Mouse (Mus musculus) hindbrain, postnatal 0 days (tissue): Measurements from ENCODE around the gene Stx3. TPM values are rescaled to one million over a fixed set of nuclear protein-coding genes. Genes with fewer than 3 reads are reported as not detected.

Experiments
- ATAC-seq: fragments of 200-750 bp; cut with Nextera tagmentation; 2 replicates; pipeline ENCODE4 v1.8.0; 2017; ENCODE audit warnings: mild to moderate bottlenecking, moderate TSS enrichment, moderate library complexity
- DNase-seq: peaks from one replicate; pipeline ENCODE4 v3.0.0-alpha.2; 2015; ENCODE audit warnings: low spot score
- H3K27ac ChIP-seq: fragments of 300-500 bp; sonication (generic); 2 replicates; pipeline ENCODE4 v1.5.1; 2014; ENCODE audit warnings: mild to moderate bottlenecking
- H3K27me3 ChIP-seq: fragments of 300-500 bp; sonication (generic); 2 replicates; pipeline ENCODE4 v1.6.1; 2014; ENCODE audit warnings: low read length, mixed read lengths; ENCODE audit not compliant: insufficient read depth
- H3K36me3 ChIP-seq: fragments of 300-500 bp; sonication (generic); 2 replicates; pipeline ENCODE4 v1.6.1; 2014; ENCODE audit warnings: low read length, mixed read lengths; ENCODE audit not compliant: insufficient read depth
- H3K4me1 ChIP-seq: fragments of 300-500 bp; sonication (generic); 2 replicates; pipeline ENCODE4 v1.6.1; 2014; ENCODE audit warnings: antibody characterized with exemption, low read length, mixed read lengths; ENCODE audit not compliant: insufficient read depth
- H3K4me2 ChIP-seq: fragments of 300-500 bp; sonication (generic); 2 replicates; pipeline ENCODE4 v1.6.1; 2014; ENCODE audit warnings: low read depth, mild to moderate bottlenecking, low read length, moderate library complexity, mixed read lengths
- H3K4me3 ChIP-seq: fragments of 300-500 bp; sonication (generic); 2 replicates; pipeline ENCODE4 v1.5.1; 2014; ENCODE audit warnings: low read length
- H3K9ac ChIP-seq: fragments of 300-500 bp; sonication (generic); replicated peaks from 2 replicates; pipeline ENCODE4 v1.6.1; 2014; ENCODE audit warnings: mild to moderate bottlenecking, low read length, moderate library complexity, mixed read lengths
- H3K9me3 ChIP-seq: fragments of 300-500 bp; sonication (generic); 2 replicates; pipeline ENCODE4 v1.6.1; 2016; ENCODE audit warnings: low read length, mixed read lengths
- CTCF ChIP-seq: IDR thresholded peaks from 2 replicates; pipeline ENCODE4 v1.5.1; 2016; ENCODE audit warnings: antibody characterized with exemption, control low read depth, low read depth
- WGBS: fragments of 180-500 bp; shearing (Covaris S2); extraction: QIAGEN DNeasy Blood & Tissue Kit; methylation state at CpG from one replicate; pipeline ENCODE4 v1.1.7; 2014; 5-methylcytosine and 5-hydroxymethylcytosine counted together
- polyA plus RNA-seq: library from polyadenylated mRNA; unstranded; fragments of >200 nt; fragmentation: Nextera tagmentation; extraction: Ambion mirVana; gene quantifications from 2 replicates; pipeline ENCODE4 v1.2.1, GENCODE M21; 2015
- total RNA-seq: library from RNA; depleted of rRNA; stranded (reverse); fragments of >200 nt; gene quantifications from 2 replicates; pipeline ENCODE4 v1.2.3, GENCODE M21; 2014

The Stx3 gene
- total and polyA plus RNA-seq, 2 experiments from 2014 or later, result 16.0 to 25.5 TPM

DNA sequence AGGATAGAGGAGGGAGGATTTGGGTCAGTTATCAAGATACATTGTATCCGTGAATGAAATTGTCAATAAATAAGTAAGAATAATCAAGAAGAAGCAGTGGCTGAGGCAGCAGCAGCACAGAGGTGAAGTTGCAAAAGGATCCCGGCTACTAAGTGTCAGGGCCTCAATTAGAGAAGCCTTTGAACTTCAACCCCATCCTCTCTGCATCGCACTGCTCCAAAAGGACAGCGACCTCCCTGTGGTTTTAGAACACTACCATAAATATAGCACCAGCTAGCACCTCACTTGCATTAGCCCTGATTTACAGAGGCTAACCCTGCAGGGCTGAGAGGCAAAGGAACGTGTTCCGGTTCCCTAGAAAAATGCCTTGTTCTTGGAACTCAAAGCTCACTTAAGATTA lies 2.5 kb downstream of the Stx3 start:
- H3K27me3 ChIP-seq, result no peaks in the 10 kb centered on the region
- WGBS, result 57% methylated on average over 6 of the region's 6 CpGs
- no peak overlapping the region for H3K4me3 ChIP-seq
- ATAC-seq, result no peak
- no peaks in the 10 kb centered on the region for H3K9me3 ChIP-seq
- H3K9ac ChIP-seq, result no peak overlapping the region
- no peak for TF ChIP-seq CTCF
- H3K4me1 ChIP-seq, result peaks cover 5% of the 10 kb centered on the region
- no peak overlapping the region for H3K27ac ChIP-seq
- no peak overlapping the region for H3K4me2 ChIP-seq
- no peak for DNase-seq
- no peaks in the 10 kb centered on the region for H3K36me3 ChIP-seq

DNA sequence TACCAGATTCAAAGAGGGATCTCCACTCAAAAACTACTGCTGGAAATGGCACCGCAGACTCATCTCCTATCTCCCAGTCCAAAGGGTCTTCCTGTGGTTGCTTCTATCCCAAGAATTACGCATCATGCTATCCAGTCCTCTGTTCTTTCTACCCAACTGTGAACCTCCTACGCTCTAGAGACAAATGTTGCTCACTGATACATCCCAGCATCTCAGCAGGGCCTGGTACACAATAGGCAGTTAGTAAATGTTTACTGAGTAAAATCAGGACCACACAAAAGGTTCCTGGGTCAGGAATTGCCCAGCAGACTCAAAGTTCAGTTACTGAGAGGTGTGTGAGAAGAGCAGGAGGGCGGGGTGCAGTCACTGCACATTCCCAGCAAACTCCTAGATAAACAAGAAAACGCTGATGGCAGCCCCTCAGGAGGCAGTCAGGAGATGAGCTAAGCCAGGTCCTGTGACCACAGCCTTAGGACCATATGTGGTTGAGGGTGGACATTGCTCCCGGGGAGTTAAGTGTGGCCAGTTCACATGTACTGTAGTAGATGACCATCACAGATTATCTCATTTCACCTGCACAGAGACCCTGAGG lies 4.4 kb downstream of the Stx3 start:
- WGBS, result 79% methylated on average over 6 of the region's 6 CpGs
- DNase-seq (no peak), ATAC-seq (no peak)
- Histone ChIP-seq H3K4me3 (no peak overlapping the region), H3K27ac (no peak overlapping the region), H3K4me2 (no peak overlapping the region), H3K36me3 (no peaks in the 10 kb centered on the region), H3K27me3 (no peaks in the 10 kb centered on the region), H3K9ac (no peak overlapping the region), H3K4me1 (peaks cover 5% of the 10 kb centered on the region), H3K9me3 (no peaks in the 10 kb centered on the region)
- TF ChIP-seq CTCF, result no peak

DNA sequence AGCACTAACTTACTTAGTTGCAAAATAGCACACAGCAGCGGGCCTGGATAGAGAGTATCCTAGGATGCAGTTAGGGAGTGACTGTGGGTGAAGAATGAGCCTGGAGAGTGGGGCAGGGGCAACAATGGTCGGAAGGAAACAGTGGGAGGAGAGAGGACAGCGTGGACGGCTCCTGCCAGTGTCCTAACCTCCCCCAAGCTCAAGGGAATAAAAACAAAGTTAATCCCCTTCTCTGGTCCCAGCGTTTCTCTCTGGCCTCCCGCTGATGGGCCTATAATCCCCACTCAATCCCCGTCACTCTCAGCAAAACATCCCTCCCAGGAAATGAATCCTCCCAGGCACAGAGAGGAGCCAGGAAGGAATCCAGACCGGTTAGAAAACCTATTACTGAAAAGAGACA lies 5.6 kb downstream of the Stx3 start:
- H3K4me1 ChIP-seq, result peaks cover 5% of the 10 kb centered on the region
- no peak overlapping the region for H3K4me2 ChIP-seq
- no peak overlapping the region for H3K27ac ChIP-seq
- TF ChIP-seq CTCF, result no peak
- H3K4me3 ChIP-seq, result no peak overlapping the region
- no peak for ATAC-seq
- no peak overlapping the region for H3K9ac ChIP-seq
- H3K36me3 ChIP-seq, result no peaks in the 10 kb centered on the region
- 13% methylated on average over 8 of the region's 8 CpGs for WGBS
- no peaks in the 10 kb centered on the region for H3K9me3 ChIP-seq
- DNase-seq, result no peak
- H3K27me3 ChIP-seq, result no peaks in the 10 kb centered on the region

DNA sequence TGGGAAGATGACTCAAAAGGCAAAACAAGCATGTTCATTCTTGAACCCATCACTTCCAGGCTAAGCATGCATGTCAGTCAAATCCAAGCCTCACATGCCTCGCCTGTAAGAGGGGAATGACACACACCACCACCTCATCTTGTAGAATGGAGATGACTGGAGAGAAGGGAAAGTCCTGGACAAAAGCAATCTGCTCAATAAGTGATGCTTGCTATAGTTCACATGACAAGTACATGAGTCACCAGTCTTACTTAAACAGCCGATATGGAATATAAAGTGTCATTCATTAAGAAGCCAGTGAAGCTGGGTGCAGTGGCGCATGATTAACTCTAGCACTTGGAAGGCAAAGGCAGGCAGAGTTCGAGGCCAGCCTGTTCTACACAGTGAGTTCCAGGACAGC lies 6.1 kb downstream of the Stx3 start:
- Histone ChIP-seq H3K9me3 (no peaks in the 10 kb centered on the region), H3K4me2 (no peak overlapping the region), H3K4me3 (no peak overlapping the region), H3K4me1 (peaks cover 5% of the 10 kb centered on the region), H3K9ac (no peak overlapping the region), H3K36me3 (no peaks in the 10 kb centered on the region), H3K27me3 (no peaks in the 10 kb centered on the region), H3K27ac (no peak overlapping the region)
- TF ChIP-seq CTCF, result no peak
- no peak for ATAC-seq
- no peak for DNase-seq
- WGBS, result 64% methylated on average over 4 of the region's 4 CpGs

DNA sequence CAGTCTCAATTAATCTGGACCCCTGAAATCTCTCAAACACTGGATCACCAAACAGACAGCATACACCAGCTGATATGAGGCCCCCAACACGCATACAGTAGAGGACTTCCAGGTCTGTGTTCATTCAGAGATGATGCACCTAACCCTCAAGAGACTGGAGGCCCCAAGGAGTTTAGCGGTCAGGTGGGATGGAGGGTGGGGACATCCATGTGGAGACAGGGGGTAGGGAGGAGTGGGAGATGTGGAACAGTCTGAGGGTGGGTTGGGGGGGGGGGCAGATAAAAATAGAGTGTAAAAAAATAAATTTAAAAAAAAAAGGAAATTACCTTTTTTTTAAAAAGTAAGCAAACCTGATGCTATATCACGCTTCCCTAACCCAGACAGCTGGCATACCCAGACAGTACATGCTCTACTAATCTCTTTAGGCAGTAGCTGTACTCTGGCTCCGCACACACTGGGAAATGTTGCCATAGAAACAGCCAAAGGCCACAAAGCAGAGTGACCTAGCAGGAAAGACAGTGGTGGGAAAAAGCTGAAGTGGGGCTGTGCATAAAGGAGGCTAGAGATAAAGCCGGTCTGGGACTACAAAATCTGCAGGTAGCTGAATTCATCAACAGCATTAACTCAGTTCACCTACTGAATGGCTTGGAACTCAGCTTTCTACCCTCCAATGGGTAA lies 7.4 kb downstream of the Stx3 start:
- H3K27me3 ChIP-seq, result no peaks in the 10 kb centered on the region
- no peaks in the 10 kb centered on the region for H3K36me3 ChIP-seq
- 33% methylated on average over 5 of the region's 5 CpGs for WGBS
- H3K4me1 ChIP-seq, result peaks cover 5% of the 10 kb centered on the region; the same call in 1 of the 2 replicates
- H3K4me2 ChIP-seq, result 0 out of 2 replicates have a peak overlapping the region, but pooled peaks have one; percentile 18
- no peak for TF ChIP-seq CTCF
- no peak overlapping the region for H3K4me3 ChIP-seq
- H3K9ac ChIP-seq, result no peak overlapping the region
- H3K9me3 ChIP-seq, result no peaks in the 10 kb centered on the region
- ATAC-seq (peak; percentile 93), DNase-seq (peak; percentile 77)
- H3K27ac ChIP-seq, result no peak overlapping the region

DNA sequence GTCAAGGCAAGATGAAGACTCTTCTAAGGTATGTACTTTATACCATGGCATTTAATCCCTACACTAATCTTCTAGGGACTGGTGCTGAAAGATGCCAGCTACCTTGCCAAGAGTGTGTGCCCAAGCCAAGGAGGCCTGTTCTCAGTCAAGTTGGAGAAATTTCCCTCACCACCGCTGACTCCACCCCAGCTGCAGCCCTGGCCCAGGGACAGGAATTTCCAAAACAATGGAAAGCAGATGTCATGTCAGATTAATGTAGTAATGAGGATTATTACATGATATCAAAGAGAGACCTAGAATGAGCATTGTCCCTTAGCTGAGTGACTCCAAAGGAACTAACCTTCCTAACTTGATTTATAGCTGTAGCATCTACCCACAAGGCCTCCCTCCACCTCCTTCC lies 8.3 kb downstream of the Stx3 start:
- Histone ChIP-seq H3K36me3 (no peaks in the 10 kb centered on the region), H3K4me1 (peaks cover 5% of the 10 kb centered on the region; the same call in 1 of the 2 replicates), H3K9me3 (no peaks in the 10 kb centered on the region), H3K27ac (no peak overlapping the region), H3K4me2 (no peak overlapping the region), H3K4me3 (no peak overlapping the region), H3K27me3 (no peaks in the 10 kb centered on the region), H3K9ac (no peak overlapping the region)
- TF ChIP-seq CTCF, result no peak
- DNase-seq, result peak; percentile 7
- 50% methylated on average over 1 of the region's 1 CpGs for WGBS
- ATAC-seq, result no peak
